Mouse (Mus musculus) adrenal gland, adult 8-10 months (tissue): ENCODE measurements at regions not wholly inside any gene's neighbourhood (a gene's known extent, or its start where the extent isn't known, plus 50 kb on each side); places are given as distances from the start of the nearest gene placed in this dataset.

Experiments used
- DNase-seq: peaks from one replicate; pipeline ENCODE4 v3.0.0; 2022

- no peak for DNase-seq
These were observed 62.8 kb upstream of the Ctnnb1 start for GRCm38 (mm10) chr9:120866251-120866650.

GRCm38 (mm10) chr9:120866709-120867108 lies 62.3 kb upstream of the Ctnnb1 start:
- DNase-seq: no peak

- DNase-seq: no peak
These were observed 61.2 kb upstream of the Ctnnb1 start for GRCm38 (mm10) chr9:120867861-120868260.

- DNase-seq: no peak
These were observed 60.7 kb upstream of the Ctnnb1 start for GRCm38 (mm10) chr9:120868330-120868729.

GRCm38 (mm10) chr9:120869432-120870081 lies 59.5 kb upstream of the Ctnnb1 start:
- no peak for DNase-seq

GRCm38 (mm10) chr9:120873293-120873692 lies 55.7 kb upstream of the Ctnnb1 start:
- DNase-seq: no peak

GRCm38 (mm10) chr9:120874416-120874976 lies 54.5 kb upstream of the Ctnnb1 start:
- no peak for DNase-seq

GRCm38 (mm10) chr9:120877101-120877500 lies 51.9 kb upstream of the Ctnnb1 start:
- DNase-seq: no peak
